Mouse (Mus musculus): ENCODE results near the gene Syngr1. TPM values are rescaled to one million over a fixed set of nuclear protein-coding genes. Genes with fewer than 3 reads are reported as not detected.
"Not testable (repeated sequence)": the region's sequence is repeated elsewhere in the genome, so short reads cannot be mapped to it uniquely, and the experiment has no call there.

Gene Syngr1
- total RNA-seq, 2 experiments from 2014 or later: 534 to 540 TPM

DNA sequence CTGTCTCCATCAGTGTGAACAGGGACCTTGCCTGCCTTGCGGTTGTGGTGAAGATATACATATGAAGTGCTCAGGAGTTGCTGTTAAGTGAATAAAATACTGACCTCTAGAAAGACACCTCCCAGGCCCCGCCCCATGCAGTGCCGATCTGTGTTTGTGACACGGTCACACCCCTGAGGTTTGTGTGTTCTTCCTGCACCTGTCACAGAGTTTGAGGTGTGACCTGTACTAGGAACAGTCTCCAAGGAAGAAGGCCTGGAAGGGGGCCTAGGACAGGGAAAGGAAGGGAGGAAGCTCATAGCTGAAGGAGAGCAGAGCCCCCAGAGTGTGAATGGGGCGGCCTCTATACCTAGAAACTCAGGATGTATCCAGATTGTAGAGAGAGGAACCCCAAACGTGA, 11.4 kb downstream of the Syngr1 start:
- intact Hi-C loops (cut with DNase I): no loop called here
- no peak for DNase-seq (ENCODE audit: low spot score in 2 of 2)

GRCm38 (mm10) chr15:80105490-80106410, 14.6 kb downstream of the Syngr1 start:
- intact Hi-C loops (cut with DNase I): no loop called here
- DNase-seq (ENCODE audit: low spot score in 2 of 2): no peak

- intact Hi-C loops (cut with DNase I): no loop called here
- no peak for DNase-seq (ENCODE audit: low spot score in 2 of 2)
These were observed 16.0 kb downstream of the Syngr1 start for GRCm38 (mm10) chr15:80107143-80107542.

DNA sequence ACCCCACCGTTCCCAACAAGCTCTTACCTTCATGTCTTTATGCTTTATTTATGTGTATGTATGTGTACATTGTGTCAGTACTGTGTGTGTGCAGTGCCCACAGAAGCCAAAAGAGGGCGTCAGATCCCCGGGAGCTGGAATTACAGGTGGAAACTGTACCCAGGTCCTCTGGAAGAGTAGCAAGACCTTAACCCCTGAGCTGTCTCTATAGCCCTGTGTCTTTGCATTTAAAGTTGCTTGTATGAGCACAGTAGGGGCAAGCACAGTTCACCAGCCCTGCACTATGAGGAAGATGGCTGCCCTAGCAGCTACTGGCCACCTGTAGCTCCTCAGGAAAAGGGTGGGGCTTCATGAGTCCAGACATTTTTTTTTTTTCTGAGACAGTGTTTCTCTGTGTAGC, 16.4 kb downstream of the Syngr1 start:
- intact Hi-C loops (cut with DNase I): no loop called here
- DNase-seq (ENCODE audit: low spot score in 2 of 2): no peak

GRCm38 (mm10) chr15:80111436-80111835, 20.3 kb downstream of the Syngr1 start:
- DNase-seq (ENCODE audit: low spot score in 2 of 2): no peak
- intact Hi-C loops (cut with DNase I): no loop called here

DNA sequence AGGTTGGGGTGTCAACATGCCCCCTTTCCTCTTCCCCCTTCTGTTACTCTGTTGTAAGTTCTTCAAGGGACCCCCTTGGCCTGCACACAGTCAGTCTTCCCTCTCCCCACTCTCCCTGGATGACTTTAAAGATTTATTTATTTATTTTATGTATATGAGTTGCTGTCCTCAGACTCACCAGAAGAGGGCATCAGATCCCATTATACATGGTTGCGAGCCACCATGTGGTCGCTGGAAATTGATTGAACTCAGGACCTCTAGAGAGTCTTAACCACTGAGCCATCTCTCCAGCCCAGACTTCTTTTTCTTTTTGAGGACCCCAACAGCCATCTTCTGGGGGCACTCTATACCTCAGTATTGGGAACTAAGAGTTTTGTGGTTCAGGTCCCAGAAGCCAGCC, 21.4 kb downstream of the Syngr1 start:
- intact Hi-C loops (cut with DNase I): no loop called here
- DNase-seq (ENCODE audit: low spot score in 2 of 2): no peak

DNA sequence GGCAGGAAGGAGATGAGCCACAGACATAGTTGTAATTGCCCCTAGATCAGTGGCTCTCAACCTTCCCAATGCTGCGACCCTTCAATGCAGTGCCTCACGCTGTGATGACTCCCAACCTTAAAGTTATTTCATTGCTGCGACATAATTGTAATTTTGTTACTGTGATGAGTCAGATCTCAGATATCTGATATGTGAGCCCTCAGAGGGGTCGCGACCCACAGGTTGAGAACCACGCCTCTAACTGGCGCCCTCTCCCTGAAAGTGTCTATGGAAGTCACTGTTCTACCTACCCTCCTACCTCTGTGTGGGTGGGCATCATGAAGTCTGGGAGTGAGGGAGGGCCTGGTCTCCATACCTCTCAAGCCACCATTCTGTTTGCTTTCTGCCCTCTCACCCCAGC, 23.3 kb downstream of the Syngr1 start:
- intact Hi-C loops (cut with DNase I): no loop called here
- no peak for DNase-seq (ENCODE audit: low spot score in 2 of 2)

DNA sequence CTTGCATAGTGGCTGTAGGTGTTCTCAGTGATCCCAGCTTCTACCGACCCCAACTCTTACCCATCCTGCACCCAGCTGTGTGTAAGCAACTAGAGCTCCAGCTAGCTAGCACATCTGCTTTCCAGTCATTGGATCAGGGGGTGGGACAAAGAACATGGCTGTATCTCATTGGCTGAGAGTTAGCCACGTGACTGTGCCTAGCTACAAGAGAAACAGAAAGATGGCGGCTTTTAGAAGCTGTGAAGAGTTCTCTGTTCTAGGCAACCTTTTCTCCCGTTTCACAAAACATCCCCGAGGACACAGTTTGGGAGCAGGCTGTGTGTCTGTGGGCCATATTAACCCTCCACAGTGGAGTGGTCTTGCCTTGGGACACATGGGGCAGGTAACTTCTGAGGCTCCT, 24.1 kb downstream of the Syngr1 start:
- no peak for DNase-seq (ENCODE audit: low spot score in 2 of 2)

DNA sequence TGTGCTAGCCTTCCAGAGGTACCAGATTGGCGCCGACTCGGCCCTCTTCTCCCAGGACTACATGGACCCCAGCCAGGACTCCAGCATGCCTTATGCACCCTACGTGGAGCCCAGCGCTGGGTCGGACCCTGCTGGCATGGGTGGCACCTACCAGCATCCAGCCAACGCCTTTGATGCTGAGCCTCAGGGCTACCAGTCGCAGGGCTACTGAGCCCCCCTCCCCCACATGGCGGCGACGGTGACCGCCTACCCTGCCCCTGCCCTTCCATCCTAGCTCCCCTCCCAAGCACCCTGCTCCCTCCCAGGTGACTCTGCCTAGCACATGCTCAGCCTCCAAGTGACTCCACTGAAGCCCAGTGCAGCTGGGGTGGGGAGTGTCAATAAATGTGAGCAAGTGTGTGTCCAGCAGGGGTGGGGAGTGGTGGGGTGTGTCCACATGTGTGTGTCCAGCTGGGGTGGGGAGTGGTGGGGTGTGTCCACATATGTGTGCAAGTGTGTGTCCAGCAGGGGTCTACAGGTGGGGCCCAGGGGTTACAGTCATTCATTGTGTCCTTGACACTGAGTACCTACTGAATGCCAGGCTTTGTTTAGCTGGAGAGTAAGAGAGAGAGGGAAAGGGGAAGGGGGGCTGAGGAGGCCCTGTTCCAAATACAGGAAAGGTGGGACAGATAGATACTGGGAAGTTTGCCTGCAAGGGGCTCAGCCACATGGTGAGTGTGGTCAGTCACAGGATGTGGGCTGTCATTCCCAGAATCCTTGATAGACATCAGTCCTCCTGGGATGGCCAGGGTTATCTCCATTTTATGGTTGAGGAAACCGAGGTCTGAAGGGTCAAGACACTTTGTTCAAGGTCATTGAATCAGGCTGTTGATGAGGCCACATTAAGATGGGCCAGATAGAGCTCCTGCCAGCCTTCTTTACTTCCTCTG, 25.0 kb downstream of the Syngr1 start:
- intact Hi-C loops (cut with DNase I): no loop called here
- DNase-seq (ENCODE audit: low spot score in 2 of 2): no peak

More for the DNA sequence above, 24.1 kb downstream of the Syngr1 start:
- intact Hi-C loops (cut with DNase I): no loop called here

DNA sequence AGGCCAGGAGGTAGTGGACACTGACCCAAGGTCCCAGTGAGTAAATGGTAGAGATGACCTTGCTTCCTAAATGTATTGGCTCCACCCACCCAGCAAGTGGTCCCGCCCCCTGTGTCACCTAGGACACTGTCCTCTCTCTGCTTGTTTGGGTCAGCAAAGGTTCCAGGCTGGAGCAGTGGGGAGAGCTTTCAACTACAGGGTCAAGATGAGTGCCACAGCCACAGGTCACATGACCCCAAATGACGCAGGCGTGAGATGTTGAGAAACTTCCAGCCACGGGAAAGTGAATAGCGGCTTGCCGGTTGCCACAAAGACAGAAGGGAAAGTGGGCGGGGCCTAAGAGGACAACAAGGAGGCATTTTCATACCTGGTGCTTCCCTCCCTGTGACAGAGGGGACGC, 26.0 kb downstream of the Syngr1 start:
- DNase-seq (ENCODE audit: low spot score in 2 of 2): no peak
- intact Hi-C loops (cut with DNase I): no loop called here

GRCm38 (mm10) chr15:80119076-80119475, 27.9 kb downstream of the Syngr1 start:
- intact Hi-C loops (cut with DNase I): no loop called here

GRCm38 (mm10) chr15:80121721-80122325, 30.7 kb downstream of the Syngr1 start:
- DNase-seq (ENCODE audit: low spot score in 2 of 2): no peak
- intact Hi-C loops (cut with DNase I): no loop called here

More at GRCm38 (mm10) chr15:80119076-80119475, 27.9 kb downstream of the Syngr1 start:
- DNase-seq (ENCODE audit: low spot score in 2 of 2): no peak

DNA sequence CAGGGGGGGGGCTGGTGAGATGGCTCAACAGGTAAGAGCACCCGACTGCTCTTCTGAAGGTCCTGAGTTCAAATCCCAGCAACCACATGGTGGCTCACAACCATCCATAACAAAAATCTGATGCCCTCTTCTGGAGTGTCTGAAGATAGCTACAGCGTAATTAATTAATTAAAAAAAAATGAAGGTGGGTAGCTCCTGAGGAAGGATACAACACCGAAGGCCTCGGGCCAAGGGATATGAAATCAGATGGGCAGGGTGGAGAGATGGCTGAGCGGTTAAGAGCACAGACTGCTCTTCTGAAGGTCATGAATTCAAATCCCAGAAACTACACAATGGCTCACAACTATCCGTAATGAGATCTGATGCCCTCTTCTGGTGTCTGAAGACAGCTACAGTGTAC, 31.3 kb downstream of the Syngr1 start:
- intact Hi-C loops (cut with DNase I); DNase-seq (ENCODE audit: low spot score in 2 of 2): not testable (repeated sequence)

- intact Hi-C loops (cut with DNase I): no loop called here
- no peak for DNase-seq (ENCODE audit: low spot score in 2 of 2)
These were observed 33.5 kb downstream of the Syngr1 start for GRCm38 (mm10) chr15:80124651-80125050.

GRCm38 (mm10) chr15:80127191-80127590, 36.1 kb downstream of the Syngr1 start:
- DNase-seq (ENCODE audit: low spot score in 2 of 2): no peak
- intact Hi-C loops (cut with DNase I): no loop called here

DNA sequence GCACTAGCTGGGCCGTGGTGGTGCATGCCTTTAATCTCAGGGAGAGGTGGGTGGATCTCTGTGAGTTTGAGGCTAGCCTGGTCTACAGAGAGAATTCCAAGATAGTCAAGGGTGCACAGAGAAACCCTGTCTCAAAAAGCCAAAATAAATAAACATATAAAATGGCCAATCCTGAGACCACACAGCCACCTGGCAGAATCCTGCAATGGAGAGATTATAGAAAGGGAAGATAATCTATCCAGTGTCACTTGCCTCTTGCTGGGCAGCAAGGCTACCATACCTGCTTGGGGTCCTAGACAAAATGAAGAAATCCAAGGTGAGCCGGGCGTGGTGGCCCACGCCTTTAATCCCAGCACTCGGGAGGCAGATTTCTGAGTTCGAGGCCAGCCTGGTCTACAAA, 38.8 kb downstream of the Syngr1 start:
- intact Hi-C loops (cut with DNase I): loop anchor here (5.0 kb wide), 1 partner anchor 38 kb away; the partner anchor contains the start of genes Rpl3 and Syngr1
- DNase-seq (ENCODE audit: low spot score in 2 of 2): no peak

DNA sequence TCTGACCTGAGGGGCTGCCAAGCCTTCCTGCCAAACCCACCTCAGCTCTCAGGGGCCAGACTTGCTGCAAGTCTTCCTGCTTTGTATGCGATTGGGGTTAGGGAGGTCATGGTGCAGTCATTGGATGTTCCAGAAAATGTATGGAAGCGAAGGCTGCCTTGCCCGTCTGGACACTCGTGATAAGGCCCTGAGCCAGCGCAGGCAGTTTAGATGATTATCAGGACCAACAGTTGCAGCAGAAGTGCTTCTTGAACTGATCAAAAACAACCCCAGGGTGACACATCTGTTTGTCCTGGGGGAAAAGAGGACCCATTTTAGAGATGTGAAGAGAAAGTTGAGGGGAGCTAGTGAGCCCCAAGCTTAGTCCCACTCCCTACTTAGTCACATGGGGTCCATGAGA, 39.6 kb downstream of the Syngr1 start:
- intact Hi-C loops (cut with DNase I): loop anchor here (5.0 kb wide), 1 partner anchor 38 kb away; the partner anchor contains the start of genes Rpl3 and Syngr1
- DNase-seq (ENCODE audit: low spot score in 2 of 2): no peak

GRCm38 (mm10) chr15:80131421-80131820, 40.3 kb downstream of the Syngr1 start:
- intact Hi-C loops (cut with DNase I): loop anchor here (5.0 kb wide), 1 partner anchor 39 kb away; the partner anchor contains the start of genes Rpl3 and Syngr1
- DNase-seq (ENCODE audit: low spot score in 2 of 2): no peak

DNA sequence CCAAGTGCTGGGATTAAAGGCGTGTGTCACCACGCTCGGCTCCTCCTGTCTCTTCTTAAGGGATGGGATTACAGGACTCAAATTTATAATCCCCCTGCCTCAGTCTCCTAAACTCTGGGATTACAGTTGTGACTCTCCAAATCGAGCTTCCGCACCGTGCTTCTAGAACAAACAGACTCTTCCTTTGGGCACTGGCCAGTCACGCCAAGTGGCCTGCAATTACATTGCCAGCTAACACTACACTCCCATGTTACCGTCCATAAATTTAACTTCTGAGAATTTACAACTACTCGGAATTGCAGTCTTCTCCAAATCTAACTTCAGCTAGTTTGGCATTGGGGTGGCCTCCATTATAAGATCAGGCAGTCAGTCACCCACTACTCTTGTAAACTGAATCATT, 41.3 kb downstream of the Syngr1 start:
- intact Hi-C loops (cut with DNase I): loop anchor here (5.0 kb wide), 1 partner anchor 40 kb away; the partner anchor contains the start of genes Rpl3 and Syngr1
- DNase-seq (ENCODE audit: low spot score in 2 of 2): no peak

All from left cerebral cortex, postnatal 14 days (tissue).